Mouse (Mus musculus): ENCODE measurements at regions not wholly inside any gene's neighbourhood (a gene's known extent, or its start where the extent isn't known, plus 50 kb on each side); places are given as distances from the start of the nearest gene placed in this dataset.

- no peak for DNase-seq (ENCODE audit: low read depth, low spot score)
Measured at GRCm38 (mm10) chr1:23207843-23208242, 105.8 kb upstream of the 4933415F23Rik start.

- no peak for DNase-seq (ENCODE audit: low read depth, low spot score)
Measured at GRCm38 (mm10) chr1:23207024-23207423, 105.0 kb upstream of the 4933415F23Rik start.

GRCm38 (mm10) chr1:23202511-23203435 lies 100.7 kb upstream of the 4933415F23Rik start:
- DNase-seq (ENCODE audit: low read depth, low spot score): no peak

GRCm38 (mm10) chr1:23200460-23200859 lies 98.4 kb upstream of the 4933415F23Rik start:
- DNase-seq (ENCODE audit: low read depth, low spot score): no peak

GRCm38 (mm10) chr1:23190316-23191005 lies 88.4 kb upstream of the 4933415F23Rik start:
- no peak for DNase-seq (ENCODE audit: low read depth, low spot score)

- no peak for DNase-seq (ENCODE audit: low read depth, low spot score)
Measured at GRCm38 (mm10) chr1:23189790-23190189, 87.7 kb upstream of the 4933415F23Rik start.

- DNase-seq (ENCODE audit: low read depth, low spot score): no peak
Measured at GRCm38 (mm10) chr1:23188216-23188615, 86.2 kb upstream of the 4933415F23Rik start.

GRCm38 (mm10) chr1:23187446-23188206 lies 85.6 kb upstream of the 4933415F23Rik start:
- no peak for DNase-seq (ENCODE audit: low read depth, low spot score)

- DNase-seq (ENCODE audit: low read depth, low spot score): no peak
Measured at GRCm38 (mm10) chr1:23184728-23185127, 82.7 kb upstream of the 4933415F23Rik start.

- DNase-seq (ENCODE audit: low read depth, low spot score): no peak
Measured at GRCm38 (mm10) chr1:23182541-23182940, 80.5 kb upstream of the 4933415F23Rik start.

- no peak for DNase-seq (ENCODE audit: low read depth, low spot score)
Measured at GRCm38 (mm10) chr1:23178335-23178974, 76.4 kb upstream of the 4933415F23Rik start.

- no peak for DNase-seq (ENCODE audit: low read depth, low spot score)
Measured at GRCm38 (mm10) chr1:23174022-23174421, 72.0 kb upstream of the 4933415F23Rik start.

GRCm38 (mm10) chr1:23173054-23173802 lies 71.2 kb upstream of the 4933415F23Rik start:
- no peak for DNase-seq (ENCODE audit: low read depth, low spot score)

GRCm38 (mm10) chr1:23171336-23171735 lies 69.3 kb upstream of the 4933415F23Rik start:
- DNase-seq (ENCODE audit: low read depth, low spot score): no peak

GRCm38 (mm10) chr1:23170711-23171110 lies 68.7 kb upstream of the 4933415F23Rik start:
- DNase-seq (ENCODE audit: low read depth, low spot score): no peak

- no peak for DNase-seq (ENCODE audit: low read depth, low spot score)
Measured at GRCm38 (mm10) chr1:23168504-23168903, 66.5 kb upstream of the 4933415F23Rik start.

GRCm38 (mm10) chr1:23163371-23163935 lies 61.4 kb upstream of the 4933415F23Rik start:
- DNase-seq (ENCODE audit: low read depth, low spot score): no peak

GRCm38 (mm10) chr1:23162766-23163165 lies 60.7 kb upstream of the 4933415F23Rik start:
- DNase-seq (ENCODE audit: low read depth, low spot score): no peak

Data from A20 (cell line).